Mouse (Mus musculus) kidney, adult 2 months (tissue): ENCODE data around the gene Fam171b.

Source experiments
- CTCF ChIP-seq: fragments of 200-500 bp; conservative IDR thresholded peaks from 2 replicates; pipeline ENCODE4 v1.5.1; 2011; ENCODE audit warnings: low read depth, mild to moderate bottlenecking, control low read depth, low read length, moderate library complexity, mixed read lengths; ENCODE audit not compliant: insufficient read depth, insufficient read length
- POLR2A ChIP-seq: fragments of 200-500 bp; IDR thresholded peaks from one replicate; pipeline ENCODE4 v1.6.1; 2011; ENCODE audit warnings: low read depth, low read length, control low read depth

DNA sequence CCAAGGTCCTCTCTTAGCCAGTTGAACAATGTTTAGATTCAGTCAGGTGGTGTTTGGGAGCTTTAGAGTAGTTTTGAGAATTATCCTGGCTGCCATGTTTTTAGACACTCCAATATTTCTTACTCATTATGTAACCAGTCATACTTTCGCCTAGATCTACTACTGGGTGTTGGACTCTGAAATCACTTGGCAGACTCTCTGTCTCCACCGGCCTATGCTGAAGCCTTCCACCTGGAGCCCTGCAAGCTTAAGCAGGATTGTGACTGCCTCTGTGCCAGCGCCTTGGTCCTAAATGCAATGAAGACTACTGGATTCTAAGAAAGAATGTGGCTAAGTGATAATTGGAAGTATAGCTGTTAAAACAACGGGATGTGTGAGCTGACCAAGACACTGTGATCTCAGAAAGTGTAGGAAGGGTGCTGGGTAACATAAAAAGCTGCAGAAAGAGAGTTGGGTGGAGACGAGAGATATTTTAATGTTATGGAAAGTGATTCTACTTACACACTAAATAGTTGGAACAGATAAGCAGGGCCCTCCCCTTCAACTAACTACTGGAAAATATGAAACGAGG, 71.5 kb downstream of the Fam171b start:
- TF ChIP-seq CTCF (no peak), POLR2A (no peak)
